Mouse (Mus musculus): ENCODE measurements at regions not wholly inside any gene's neighbourhood (a gene's known extent, or its start where the extent isn't known, plus 50 kb on each side); places are given as distances from the start of the nearest gene placed in this dataset.
"Not testable (repeated sequence)": the region's sequence is repeated elsewhere in the genome, so short reads cannot be mapped to it uniquely, and the experiment has no call there.

DNA sequence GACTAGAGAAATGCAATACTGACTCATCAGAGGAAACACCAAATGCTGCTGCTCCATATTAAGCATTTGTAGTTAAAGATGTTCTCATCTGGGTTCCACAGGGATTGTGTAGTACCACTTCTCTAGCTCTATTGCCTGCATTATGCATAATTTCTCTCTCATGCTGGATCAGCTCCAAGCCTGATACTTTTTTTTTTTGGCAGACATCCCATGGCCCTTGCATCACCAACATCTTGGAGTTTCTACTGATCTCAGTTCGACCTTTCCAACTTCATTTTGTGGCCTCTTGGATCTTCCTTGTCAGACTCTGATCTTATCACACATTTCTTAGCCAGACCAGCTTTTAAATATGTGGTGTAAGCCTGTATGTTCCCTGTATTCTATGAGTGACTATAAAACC, 701.1 kb upstream of the Nr2f1 start:
- no peak for DNase-seq

DNA sequence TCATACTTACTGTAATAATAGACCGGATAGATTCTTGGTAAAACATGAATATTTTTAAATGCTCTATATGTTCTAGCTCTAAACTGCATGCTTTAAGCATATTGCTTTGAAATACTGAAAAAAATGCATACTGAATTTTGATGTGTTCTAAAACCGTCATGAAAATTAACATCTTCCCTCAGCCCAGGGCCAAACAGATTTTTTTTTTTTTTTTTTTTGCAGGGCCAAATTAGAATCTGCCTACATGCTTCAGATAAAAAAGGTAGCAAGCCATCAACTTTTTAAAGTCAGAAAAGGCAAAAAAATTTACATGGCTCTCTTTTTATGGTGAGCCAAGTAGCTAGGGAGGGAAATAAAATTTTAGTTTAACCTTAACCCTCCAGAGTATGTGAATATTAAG, 692.7 kb upstream of the Nr2f1 start:
- DNase-seq: no peak

DNA sequence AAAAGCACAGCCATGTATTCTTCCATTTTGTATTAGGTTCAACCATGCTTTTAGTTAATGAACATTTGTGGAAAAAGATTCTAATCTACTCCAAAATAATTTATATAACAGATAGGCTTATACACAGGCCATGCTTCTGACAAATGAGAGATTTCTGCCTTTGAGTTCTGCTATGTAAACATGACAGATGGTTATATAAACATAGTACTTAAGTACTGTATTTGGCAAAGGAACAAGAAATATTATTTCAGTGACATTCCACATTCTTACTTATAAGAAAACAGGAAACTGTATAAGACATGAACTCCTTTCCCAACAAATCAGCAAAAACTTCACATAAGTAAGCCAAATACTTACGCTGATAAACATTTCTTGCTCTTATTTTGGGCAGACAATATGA, 683.5 kb upstream of the Nr2f1 start:
- no peak for DNase-seq

DNA sequence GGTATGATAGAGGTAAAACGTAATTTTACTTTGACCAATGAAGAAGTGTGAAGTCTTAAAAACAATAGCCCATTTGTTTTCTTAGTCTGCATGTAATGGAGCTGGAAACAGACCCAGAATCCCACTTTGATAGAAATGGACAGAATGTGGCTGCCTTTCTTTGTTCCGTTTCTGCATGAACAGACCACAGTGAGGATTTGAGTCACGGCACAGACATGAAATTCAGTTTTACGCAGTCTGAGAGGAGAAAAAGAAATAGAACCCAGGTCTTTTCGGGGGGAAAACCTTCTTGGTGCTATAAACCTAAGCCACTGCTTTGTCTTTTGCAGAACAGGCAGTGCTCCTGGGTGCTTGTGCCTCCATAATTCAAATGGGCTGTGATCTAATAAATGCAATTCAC, 673.0 kb upstream of the Nr2f1 start:
- no peak for DNase-seq

DNA sequence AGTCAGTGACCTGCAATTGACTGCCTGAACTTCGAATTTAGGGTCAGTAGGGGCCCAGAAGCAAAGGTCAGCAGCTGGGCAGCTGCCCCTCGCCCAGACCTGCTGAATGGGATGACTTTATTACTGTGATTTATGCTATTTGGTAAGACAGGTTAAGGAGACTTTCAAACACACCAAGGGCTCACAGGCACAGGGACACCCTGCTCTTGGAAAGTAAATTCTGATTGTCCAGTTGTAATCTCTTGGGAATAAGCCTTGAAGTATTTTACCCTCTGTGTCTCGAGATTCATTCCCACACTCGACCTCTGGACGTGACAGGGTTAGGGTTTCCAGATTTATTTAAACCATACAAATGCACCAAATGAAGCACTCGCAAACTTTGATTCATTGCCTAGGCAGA, 672.4 kb upstream of the Nr2f1 start:
- no peak for DNase-seq

DNA sequence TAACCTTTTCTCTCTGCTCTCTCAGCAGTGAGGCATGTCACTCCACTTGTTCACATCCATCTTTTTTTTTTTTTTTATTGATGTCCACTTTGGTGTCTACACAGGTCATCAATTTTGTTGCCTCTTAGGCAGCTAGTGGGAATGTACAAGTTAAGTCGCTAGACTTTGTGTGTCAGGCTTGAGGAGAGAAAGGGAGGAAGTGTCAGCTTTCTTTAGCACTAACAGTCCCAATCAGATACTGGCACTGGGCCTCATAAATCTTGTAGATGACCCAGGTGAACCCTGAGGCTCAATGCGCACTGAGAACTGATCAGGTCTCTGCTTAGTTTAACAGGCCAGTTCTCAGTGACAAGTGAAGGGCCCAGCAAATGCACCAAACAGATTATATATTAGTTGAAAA, 671.7 kb upstream of the Nr2f1 start:
- no peak for DNase-seq

DNA sequence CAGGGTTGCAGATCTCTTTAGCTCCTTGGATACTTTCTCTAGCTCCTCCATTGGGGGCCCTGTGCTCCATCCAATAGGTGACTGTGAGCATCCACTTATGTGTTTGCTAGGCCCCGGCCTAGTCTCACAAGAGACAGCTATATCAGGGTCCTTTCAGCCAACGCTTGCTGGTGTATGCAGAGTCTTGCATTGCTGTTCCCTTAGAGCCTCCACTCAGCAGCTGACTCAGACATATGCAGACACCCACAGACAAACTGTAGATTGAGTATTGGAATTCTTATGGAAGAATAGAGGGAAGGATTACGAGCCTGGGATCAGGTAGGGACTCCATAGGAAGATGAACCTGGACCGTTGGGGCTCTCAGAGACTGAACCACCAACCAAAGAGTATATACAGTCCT, 624.8 kb upstream of the Nr2f1 start:
- not testable (repeated sequence) for DNase-seq

DNA sequence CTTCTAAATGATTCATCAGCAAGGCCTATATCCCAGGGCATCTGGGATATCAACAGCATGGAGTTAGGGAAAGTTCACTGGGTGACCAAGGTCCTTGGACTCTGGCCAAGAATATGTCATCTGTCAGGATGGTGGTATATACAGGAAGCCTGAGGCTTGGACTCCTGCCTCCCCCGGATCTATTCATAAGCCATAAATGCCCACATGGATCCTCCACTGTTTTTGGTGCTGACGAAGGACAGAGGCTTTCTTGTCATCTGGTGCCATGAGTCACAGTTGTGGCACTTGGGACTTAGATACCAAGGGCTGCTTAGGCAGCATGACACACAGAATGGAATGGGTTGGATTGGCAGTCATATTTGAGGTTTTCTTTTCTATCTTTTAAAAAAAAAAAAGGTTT, 610.1 kb upstream of the Nr2f1 start:
- no peak for DNase-seq

DNA sequence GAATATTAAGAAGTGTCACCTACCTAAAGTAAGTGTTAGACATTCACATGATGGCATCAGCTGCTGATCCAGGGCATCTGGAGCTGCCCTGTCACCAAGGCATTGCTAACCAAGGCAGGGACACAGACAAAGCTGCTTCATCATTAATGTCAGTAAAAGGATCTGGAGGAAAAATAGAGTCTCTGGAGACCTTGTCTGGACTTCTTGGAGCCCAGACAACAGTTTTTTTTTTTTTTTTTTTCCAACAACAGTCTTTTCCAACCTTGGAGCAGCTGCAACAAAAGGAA, 603.2 kb upstream of the Nr2f1 start:
- DNase-seq: no peak

DNA sequence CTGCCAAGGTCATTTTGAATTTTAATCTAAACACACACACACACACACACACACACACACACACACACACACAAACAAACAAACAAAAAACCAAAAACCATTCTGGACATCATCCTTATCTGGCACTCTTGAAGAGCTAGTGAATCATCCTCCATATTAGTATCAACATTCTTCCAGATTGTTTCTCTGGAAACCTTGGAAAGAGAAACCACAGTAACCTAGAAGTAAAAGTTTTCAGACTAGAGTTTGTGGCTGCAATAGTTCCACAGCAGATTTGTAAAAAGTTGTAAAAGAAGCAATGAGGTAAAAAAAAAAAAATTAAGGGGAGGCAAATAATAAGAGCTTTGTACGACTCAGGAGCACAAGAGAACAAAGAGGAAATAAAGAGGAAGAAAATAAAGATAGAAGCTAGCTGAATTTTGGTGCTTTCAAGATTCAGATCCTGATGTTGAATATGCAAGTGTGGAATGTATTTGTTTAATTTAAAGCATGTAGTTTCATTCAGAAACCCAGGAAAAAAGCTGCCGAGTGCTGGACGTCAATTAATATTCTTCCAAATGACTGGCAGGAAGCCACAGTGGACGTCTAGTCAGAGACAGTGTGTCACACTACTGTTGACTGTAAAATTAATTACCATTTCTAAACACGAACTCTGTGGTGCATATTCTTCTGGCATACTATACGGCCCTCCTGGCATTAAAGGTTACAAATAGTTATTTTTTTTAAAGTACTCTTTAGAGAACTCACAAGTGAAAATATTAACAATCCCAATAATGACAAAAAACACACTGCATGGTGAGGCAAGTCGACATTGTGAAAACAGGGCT, 602.7 kb upstream of the Nr2f1 start:
- DNase-seq: no peak

DNA sequence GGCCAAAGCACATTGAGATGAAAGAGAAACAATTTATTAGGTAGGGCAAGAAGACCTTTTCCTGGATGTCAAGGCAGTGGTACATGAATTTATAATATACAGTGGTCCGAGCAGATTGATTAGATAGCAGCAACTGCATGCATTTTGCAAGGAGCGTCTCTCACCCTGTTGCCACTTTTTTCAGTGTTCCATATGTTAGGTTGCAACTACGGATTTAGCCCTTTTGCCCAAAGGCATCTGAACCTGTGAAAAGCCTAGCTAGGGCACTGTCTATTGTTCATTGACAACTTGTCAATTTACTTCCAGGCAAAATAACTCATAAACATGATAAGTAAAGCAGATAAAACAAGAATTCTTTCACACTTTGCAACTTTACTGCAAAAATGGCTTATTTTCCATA, 600.1 kb upstream of the Nr2f1 start:
- DNase-seq: no peak

DNA sequence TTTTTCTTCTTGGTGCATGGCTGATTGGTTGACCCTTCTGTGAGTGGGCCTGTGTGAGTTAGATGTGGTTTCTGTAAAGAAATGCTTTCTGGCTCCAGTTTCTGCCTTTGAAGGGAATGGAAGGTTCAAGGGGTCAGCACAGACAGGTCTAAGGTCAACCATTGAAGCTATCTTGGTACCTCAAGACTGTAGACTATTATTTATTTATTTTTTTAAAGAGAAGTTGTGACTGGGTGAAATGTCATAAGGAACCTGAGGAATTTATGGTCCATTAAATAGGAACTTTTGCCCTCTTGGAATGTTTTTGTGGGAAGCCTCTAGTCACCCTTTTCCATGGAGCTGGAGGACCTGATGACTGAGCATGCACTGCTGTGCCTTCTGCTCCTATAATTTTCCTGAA, 595.7 kb upstream of the Nr2f1 start:
- DNase-seq: no peak

DNA sequence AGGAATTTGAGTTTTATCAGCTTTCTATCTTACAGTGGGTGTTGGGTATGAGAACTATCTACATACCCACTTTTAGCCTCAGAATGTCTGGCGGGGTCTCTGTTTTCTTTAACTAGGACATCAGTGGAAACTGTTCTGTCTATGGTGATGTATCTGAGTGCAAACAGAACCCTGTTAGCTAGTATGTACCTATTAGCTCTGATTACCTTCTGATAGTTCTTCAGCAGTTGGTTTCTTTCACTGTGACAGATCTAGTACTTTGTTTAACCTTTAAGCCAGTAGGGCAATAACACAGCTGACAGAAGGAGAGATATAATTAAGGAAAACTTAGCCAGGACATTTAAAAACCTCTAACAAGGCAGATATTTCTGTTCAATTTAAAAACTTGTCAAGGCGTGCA, 584.7 kb upstream of the Nr2f1 start:
- no peak for DNase-seq

DNA sequence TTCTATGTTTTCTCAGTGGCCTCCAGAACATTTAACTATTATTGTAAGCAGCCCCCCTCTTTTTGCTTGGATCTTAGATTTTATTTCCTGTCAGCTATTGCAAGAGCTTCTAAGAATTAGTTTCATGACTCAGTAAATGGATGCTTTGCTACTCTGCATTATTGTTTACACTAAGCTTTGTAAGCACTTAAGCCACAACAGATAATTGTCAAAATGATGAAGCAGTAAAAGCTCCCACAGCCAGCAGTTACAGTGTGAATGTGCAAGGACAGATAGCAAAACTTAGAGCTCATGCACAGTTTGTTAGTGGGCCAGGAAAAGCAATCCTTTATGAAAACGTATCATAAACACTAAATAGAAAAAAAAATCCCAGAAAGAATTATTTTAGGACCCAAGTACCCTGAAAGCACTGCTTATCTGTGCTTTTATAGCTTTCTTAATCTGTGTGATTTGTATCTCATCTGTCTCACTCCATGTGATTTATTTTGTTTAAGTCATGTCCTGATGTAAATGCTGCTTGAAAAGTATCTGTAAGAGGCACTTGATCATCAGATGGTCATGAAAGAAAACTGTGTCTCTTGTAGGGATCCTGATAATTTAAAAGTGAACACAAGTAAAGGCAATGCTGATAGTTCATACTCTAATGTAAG, 584.2 kb upstream of the Nr2f1 start:
- no peak for DNase-seq
